Mouse (Mus musculus) lung, adult 2 months (tissue): Measurements from ENCODE around the gene Ssr2. TPM values are rescaled to one million over a fixed set of nuclear protein-coding genes. Genes with fewer than 3 reads are reported as not detected.

ENCODE experiments used
- DNase-seq: peaks from one replicate; pipeline ENCODE4 v3.0.0; 2022
- H3K4me1 ChIP-seq: fragments of 200-500 bp; 2 replicates; pipeline ENCODE4 v1.6.1; 2011; ENCODE audit warnings: low read length; ENCODE audit not compliant: control insufficient read depth, insufficient read depth
- H3K4me3 ChIP-seq: fragments of 200-500 bp; replicated peaks from 2 replicates; pipeline ENCODE3; 2011; ENCODE audit warnings: low read depth, mild to moderate bottlenecking, control low read depth, low read length; ENCODE audit errors: extremely low read depth
- CTCF ChIP-seq: fragments of 200-500 bp; IDR thresholded peaks from 2 replicates; pipeline ENCODE4 v1.5.1; 2011; ENCODE audit warnings: mild to moderate bottlenecking, low read length, control low read depth; ENCODE audit not compliant: insufficient read depth
- POLR2A ChIP-seq: fragments of 200-500 bp; IDR thresholded peaks from 2 replicates; pipeline ENCODE4 v1.6.1; 2011; ENCODE audit warnings: low read depth, mild to moderate bottlenecking, control low read depth, low read length, borderline replicate concordance; ENCODE audit errors: extremely low read depth
- WGBS: fragments of 180-500 bp; shearing (Covaris S2); methylation state at CpG from one replicate; pipeline ENCODE4 v1.1.7; 2018; 5-methylcytosine and 5-hydroxymethylcytosine counted together
- polyA plus RNA-seq: library from polyadenylated mRNA; depleted of rRNA; stranded (reverse); fragments of >200 nt; gene quantifications from 2 replicates; pipeline ENCODE4 v1.2.3, GENCODE M21; 2012

The Ssr2 gene
- polyA plus RNA-seq, 1 experiment, result 188 TPM

- Histone ChIP-seq H3K4me1 (no peaks in the 10 kb centered on the region), H3K4me3 (no peak overlapping the region)
- no peak for DNase-seq
- 73% methylated on average over 4 of the region's 4 CpGs for WGBS
- TF ChIP-seq CTCF (no peak), POLR2A (no peak)
Observed at GRCm38 (mm10) chr3:88563442-88563841, 12.2 kb upstream of the Ssr2 start.

DNA sequence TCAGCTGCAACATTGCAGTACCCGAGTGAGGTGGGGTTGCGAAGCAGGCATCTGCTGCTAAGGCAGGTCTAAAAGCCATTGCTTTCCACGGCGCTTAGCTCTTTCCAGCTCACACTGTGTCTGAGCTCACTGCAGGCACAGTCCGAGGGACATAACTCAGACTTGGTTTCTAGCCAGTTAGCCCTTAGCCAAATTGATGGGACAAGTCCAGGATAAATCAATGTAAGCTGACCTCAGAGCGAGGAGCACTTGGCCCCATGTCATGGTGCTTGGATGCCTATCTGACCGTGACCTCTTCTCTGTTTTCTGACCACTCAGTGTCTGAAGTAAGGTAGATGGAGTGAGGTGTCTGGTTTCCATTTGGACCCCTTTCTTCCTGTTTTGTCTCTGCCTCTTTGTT, 11.7 kb upstream of the Ssr2 start:
- DNase-seq, result no peak
- 80% methylated on average over 7 of the region's 7 CpGs for WGBS
- H3K4me1 ChIP-seq, result no peaks in the 10 kb centered on the region
- TF ChIP-seq CTCF (no peak), POLR2A (no peak)
- H3K4me3 ChIP-seq, result no peak overlapping the region

DNA sequence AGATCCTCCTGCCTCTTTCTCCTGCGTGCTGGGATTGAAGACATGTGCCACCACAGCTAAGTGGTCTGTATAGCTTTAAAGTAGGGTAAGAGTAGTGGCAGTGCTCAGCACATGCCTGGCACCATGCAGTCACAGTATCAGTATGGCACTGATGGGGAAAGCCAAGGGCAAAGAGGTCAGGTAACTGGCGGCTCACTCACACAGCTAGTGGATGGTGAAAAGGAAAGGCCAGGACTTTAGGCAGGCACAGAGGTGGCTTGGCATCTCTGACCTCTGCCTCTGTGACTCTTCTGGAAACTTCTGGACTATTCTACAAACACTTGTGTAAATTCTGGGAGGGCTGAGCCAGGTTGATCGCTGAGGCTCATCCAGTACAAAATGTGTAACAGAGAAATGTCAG, 9.6 kb upstream of the Ssr2 start:
- Histone ChIP-seq H3K4me3 (no peak overlapping the region), H3K4me1 (no peaks in the 10 kb centered on the region)
- DNase-seq, result no peak
- 84% methylated on average over 3 of the region's 3 CpGs for WGBS
- TF ChIP-seq CTCF, result no peak
- TF ChIP-seq POLR2A, result no peak

DNA sequence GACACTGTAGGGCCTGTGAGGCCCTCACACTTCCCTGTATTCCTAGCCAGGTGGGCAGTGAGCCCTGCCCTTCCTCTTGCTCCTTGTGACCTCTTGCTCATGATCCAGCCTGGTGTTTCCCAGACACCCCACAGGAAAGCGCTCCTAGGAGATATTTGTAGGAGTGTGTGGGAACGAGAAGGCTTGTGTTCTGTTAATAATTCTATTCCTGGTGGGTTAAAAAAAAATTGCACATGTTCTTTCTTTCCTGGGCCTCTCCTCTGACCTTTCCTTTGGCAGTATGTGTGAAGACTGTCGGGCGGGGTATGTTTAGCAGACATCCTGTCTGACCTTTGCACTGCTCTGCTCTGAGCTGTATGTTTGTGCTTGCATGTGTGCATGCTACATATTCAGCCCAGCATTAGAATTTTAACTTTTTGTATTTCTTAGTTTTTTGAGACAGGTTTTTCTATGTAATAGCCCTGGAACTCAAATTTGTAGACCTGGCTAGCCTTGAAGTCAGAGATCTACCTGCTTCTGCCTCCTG, 9.1 kb upstream of the Ssr2 start:
- TF ChIP-seq POLR2A (no peak), CTCF (no peak)
- no peak for DNase-seq
- no peak overlapping the region for H3K4me3 ChIP-seq
- 56% methylated on average over 4 of the region's 4 CpGs for WGBS
- H3K4me1 ChIP-seq, result no peaks in the 10 kb centered on the region

DNA sequence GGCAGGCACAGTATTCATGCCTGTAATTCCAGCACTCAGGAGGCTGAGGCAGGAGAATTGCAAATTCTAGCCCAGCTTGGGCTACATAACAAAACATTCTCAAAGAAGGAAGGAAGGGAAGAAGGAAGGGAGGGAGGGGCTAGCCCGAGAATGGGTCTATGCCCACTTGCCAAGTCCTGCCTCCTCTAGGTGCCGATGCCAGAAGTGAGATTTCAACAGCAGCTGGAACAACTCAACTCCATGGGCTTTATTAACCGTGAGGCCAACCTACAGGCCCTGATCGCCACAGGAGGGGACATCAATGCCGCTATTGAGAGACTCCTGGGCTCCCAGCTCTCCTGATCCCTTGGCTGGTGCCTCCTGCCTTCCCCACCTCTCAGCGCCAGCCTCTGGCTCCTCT, 7.8 kb upstream of the Ssr2 start:
- DNase-seq, result no peak
- no peak overlapping the region for H3K4me3 ChIP-seq
- TF ChIP-seq CTCF (no peak), POLR2A (no peak)
- H3K4me1 ChIP-seq, result no peaks in the 10 kb centered on the region
- 64% methylated on average over 6 of the region's 6 CpGs for WGBS

- TF ChIP-seq CTCF, result no peak
- no peak for TF ChIP-seq POLR2A
- no peak for DNase-seq
- Histone ChIP-seq H3K4me3 (no peak overlapping the region), H3K4me1 (no peaks in the 10 kb centered on the region)
- WGBS, result 93% methylated on average over 2 of the region's 2 CpGs
Observed at GRCm38 (mm10) chr3:88568615-88569014, 7.1 kb upstream of the Ssr2 start.

- no peak for DNase-seq
- no peak for TF ChIP-seq POLR2A
- TF ChIP-seq CTCF, result no peak
- 72% methylated on average over 2 of the region's 2 CpGs for WGBS
- Histone ChIP-seq H3K4me3 (no peak overlapping the region), H3K4me1 (no peaks in the 10 kb centered on the region)
Observed at GRCm38 (mm10) chr3:88569093-88569492, 6.6 kb upstream of the Ssr2 start.

DNA sequence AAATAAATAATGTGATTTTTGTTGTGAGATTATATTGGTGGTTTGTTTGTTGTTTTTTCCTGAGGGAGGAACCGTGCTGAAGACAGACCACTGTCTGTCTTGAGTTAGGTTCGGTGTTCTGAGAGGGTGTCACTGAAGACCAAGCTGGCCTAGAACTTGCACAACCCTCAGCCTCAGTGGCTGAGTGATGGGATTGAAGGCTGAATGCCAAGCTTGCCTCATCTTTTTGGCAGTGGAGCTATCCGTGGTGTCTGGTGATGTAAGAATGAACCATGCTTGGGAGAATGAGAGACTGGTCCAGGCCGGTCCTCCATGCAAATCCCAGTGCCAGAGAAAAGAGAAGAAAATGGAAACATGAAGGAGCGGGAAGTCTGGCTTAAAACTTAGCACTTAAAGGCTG, 6.0 kb upstream of the Ssr2 start:
- no peak for DNase-seq
- no peaks in the 10 kb centered on the region for H3K4me1 ChIP-seq
- 80% methylated on average over 5 of the region's 5 CpGs for WGBS
- TF ChIP-seq POLR2A (no peak), CTCF (no peak)
- H3K4me3 ChIP-seq, result no peak overlapping the region

- Histone ChIP-seq H3K4me3 (no peak overlapping the region), H3K4me1 (no peaks in the 10 kb centered on the region)
- TF ChIP-seq CTCF, result no peak
- TF ChIP-seq POLR2A, result no peak
- 77% methylated on average over 10 of the region's 10 CpGs for WGBS
- DNase-seq, result no peak
Observed at GRCm38 (mm10) chr3:88570341-88570740, 5.3 kb upstream of the Ssr2 start.

DNA sequence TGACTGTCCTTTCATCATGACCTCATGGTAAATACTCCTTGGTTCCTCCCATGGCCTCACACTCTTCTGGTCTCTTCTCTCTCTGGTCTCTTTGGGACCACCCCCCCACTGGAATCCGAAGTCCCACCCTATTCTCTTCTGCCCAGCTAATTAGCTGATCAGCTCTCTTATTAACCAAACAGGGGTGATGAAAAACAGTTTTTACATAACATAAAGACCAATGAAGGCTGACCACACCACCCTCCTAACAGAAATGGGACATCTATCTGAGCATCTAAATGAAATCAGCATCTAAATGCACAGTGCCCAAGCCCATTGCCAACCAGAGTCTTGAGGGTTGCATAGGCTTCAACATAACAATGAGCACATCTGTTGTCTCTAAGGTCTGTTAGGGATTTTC, 3.8 kb upstream of the Ssr2 start:
- 87% methylated on average over 1 of the region's 1 CpGs for WGBS
- Histone ChIP-seq H3K4me1 (no peaks in the 10 kb centered on the region), H3K4me3 (no peak overlapping the region)
- TF ChIP-seq POLR2A (no peak), CTCF (no peak)
- DNase-seq, result no peak
